Mouse (Mus musculus) retina, adult 2 months (tissue): ENCODE measurements at regions not wholly inside any gene's neighbourhood (a gene's known extent, or its start where the extent isn't known, plus 50 kb on each side); places are given as distances from the start of the nearest gene placed in this dataset.
"Not testable (repeated sequence)": the region's sequence is repeated elsewhere in the genome, so short reads cannot be mapped to it uniquely, and the experiment has no call there.

Experiments
- DNase-seq: peaks from one replicate; pipeline ENCODE4 v3.0.0-alpha.2; 2012; ENCODE audit warnings: low read depth, low spot score

DNA sequence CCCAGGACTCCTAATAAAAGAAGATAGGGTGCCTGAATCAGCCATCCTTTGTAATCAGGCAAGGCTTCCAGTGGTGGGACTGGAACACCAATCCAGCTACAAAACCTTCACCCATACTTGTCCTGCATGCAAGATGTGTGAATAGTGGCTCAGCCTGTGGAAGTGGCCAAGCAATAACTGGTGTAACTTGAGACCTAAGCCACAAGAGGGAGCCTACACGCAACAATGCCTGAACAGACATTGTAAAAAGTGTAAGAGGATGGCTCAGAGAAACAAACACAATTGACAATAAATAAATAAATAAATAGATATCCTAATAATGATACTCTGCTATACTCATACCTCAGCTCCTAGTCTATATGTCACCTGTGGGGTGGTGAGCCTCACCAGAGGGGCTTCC, 781.5 kb upstream of the Cdh20 start:
- DNase-seq, result peak; percentile 16

GRCm38 (mm10) chr1:104002906-104003305, 765.4 kb upstream of the Cdh20 start:
- DNase-seq, result not testable (repeated sequence)

GRCm38 (mm10) chr1:104029670-104030069, 738.7 kb upstream of the Cdh20 start:
- no peak for DNase-seq

DNA sequence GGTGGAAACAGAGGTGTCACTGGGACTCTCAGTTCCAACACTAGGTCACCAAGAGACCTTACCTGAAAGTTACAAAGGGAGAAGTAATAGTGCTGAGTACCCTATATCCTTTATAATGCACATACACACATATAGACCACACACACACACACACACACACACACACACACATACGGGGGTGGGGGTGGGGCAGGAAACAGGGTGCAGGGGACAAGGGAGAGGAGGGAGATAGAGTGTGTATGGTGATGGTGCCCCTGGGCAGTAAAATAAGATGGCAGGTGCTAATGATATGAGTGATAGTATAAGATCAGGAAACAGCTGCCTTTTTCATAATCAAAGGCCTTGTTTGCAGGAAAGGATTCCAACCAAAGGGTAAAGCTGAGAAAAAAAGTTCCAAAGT, 719.9 kb upstream of the Cdh20 start:
- DNase-seq, result no peak

DNA sequence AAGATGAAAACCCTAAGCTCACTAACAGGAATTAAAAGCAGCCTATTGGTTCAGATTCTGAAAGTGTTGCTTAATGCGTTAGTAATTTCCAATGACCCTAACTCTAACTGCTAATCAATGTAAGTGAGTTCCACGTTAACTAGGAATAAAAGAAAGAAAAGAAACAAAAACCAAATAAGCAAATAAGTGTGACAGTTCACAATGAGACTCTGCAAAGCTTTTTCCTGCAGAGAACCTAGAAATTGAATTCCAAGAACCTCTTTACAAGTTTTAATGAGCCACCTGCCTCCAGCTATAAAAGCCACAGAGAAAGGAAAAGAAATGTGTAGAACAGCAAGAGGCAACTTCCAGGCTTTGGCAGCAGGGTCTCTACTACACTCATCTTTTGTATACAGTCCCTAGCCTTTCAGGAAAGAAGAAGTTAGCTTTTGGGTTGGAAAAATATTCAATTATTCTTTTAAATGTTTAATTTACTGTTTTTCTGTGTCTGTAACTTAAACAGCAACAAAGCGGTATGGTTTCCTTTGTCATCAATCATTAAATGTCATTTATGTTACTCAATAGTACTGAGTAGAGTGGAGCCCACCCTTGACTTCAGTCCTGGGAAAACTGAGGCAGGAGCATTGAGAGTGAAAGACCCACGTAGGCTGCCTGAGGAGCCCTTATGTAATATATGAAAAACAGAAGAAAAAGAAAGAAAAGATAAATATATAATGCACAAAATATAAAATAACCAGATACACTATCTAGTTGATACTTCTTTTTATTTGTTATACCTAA, 719.0 kb upstream of the Cdh20 start:
- no peak for DNase-seq
